27 mouse cellular contexts compared by ENCODE assay signal in genomic region chr1:191369140-191369539, GRCm38 (mm10). TPM values are rescaled to one million over a fixed set of nuclear protein-coding genes. Genes with fewer than 3 reads are reported as not detected.
DNase-seq lines count a peak whose midpoint lies in the region; ATAC-seq lines count a peak whose summit lies in the region.
"Had no signal": no experiment of that assay in that cellular context is flagged by ENCODE, and none has a peak within 500 bp of the region (broad histone marks: within the 10 kb centered on the region; RNA-seq: fewer than 3 reads in every experiment).

No protein-coding gene starts in this region.

- no peak for ATAC-seq in hindbrain, embryonic 11.5 days (ENCODE audit: low FRiP score)
- ATAC-seq: forebrain, embryonic 14.5 days; forebrain, embryonic 16.5 days; Patski had no signal

- H3K36me3 ChIP-seq in hindbrain, embryonic 11.5 days (ENCODE audit: control insufficient read depth, insufficient read depth, low read length), result no peaks in the 10 kb centered on the region
- H3K36me3 ChIP-seq: forebrain, embryonic 12.5 days had no signal

- no peaks in the 10 kb centered on the region for H3K4me1 ChIP-seq in hindbrain, embryonic 11.5 days (replicated peaks; ENCODE audit: control insufficient read depth, insufficient read depth, low read length)
- H3K4me1 ChIP-seq: embryonic facial prominence, embryonic 13.5 days; forebrain, embryonic 10.5 days; forebrain, embryonic 12.5 days had no signal

- H3K9ac ChIP-seq in hindbrain, embryonic 11.5 days (ENCODE audit: low read depth, low read length), result no peak overlapping the region
- H3K9ac ChIP-seq: embryonic facial prominence, embryonic 13.5 days; embryonic facial prominence, embryonic 15.5 days; forebrain, embryonic 12.5 days had no signal

- no peak overlapping the region for H3K4me3 ChIP-seq in hindbrain, embryonic 11.5 days (ENCODE audit: low read depth, low read length)
- H3K4me3 ChIP-seq: embryonic facial prominence, embryonic 13.5 days; embryonic facial prominence, embryonic 15.5 days; erythroblast, embryonic 14.5 days; forebrain, embryonic 10.5 days; forebrain, embryonic 12.5 days had no signal

- no peaks in the 10 kb centered on the region for H3K27me3 ChIP-seq in hindbrain, embryonic 11.5 days (ENCODE audit: control insufficient read depth, insufficient read depth, low read length)
- H3K27me3 ChIP-seq: CH12.LX; embryonic facial prominence, embryonic 13.5 days; embryonic facial prominence, embryonic 15.5 days; forebrain, embryonic 12.5 days; Patski had no signal

- peak; percentile 31 for DNase-seq in heart, adult 11 months
- no peak for DNase-seq in heart, adult 18-20 months
- peak; percentile 42 for DNase-seq in CD4-positive helper T cell, adult 2 months (ENCODE audit: low read depth, low spot score)
- DNase-seq in T-cell, adult 2 months (ENCODE audit: low spot score), result peak; percentile 26
- peak; percentile 52 for DNase-seq in induced T-regulatory cell, adult 2 months (ENCODE audit: low read depth)
- no peak for DNase-seq in embryo, embryonic 11 days
- no peak for DNase-seq in left cerebral cortex, postnatal 25 days (ENCODE audit: low spot score in 2 of 2)
- DNase-seq in hindbrain, embryonic 11.5 days (ENCODE audit: low spot score), result no peak
- DNase-seq: adrenal gland, adult 8-10 months; adrenal gland, postnatal 14 days; adrenal gland, postnatal 36 days; B cell, adult 2 months; cerebellum, adult 11-12 months; cerebellum, adult 2 months; cerebellum, adult 9-10 months; cerebellum, postnatal 10 days; cerebellum, postnatal 25 days had no signal

- intact Hi-C loops in left cerebral cortex, postnatal 25 days (cut with DNase I), result loop anchor here (10.0 kb wide), 1 partner anchor 196 kb away; no protein-coding TSS in a partner anchor

- no peak overlapping the region for H3K4me2 ChIP-seq in hindbrain, embryonic 11.5 days (replicated peaks; ENCODE audit: low read depth, low read length)
- H3K4me2 ChIP-seq: embryonic facial prominence, embryonic 13.5 days; embryonic facial prominence, embryonic 15.5 days; forebrain, embryonic 12.5 days had no signal

- no peaks in the 10 kb centered on the region for H3K9me3 ChIP-seq in hindbrain, embryonic 11.5 days (ENCODE audit: control insufficient read depth, low read length)
- H3K9me3 ChIP-seq: embryonic facial prominence, embryonic 13.5 days; embryonic facial prominence, embryonic 15.5 days; forebrain, embryonic 10.5 days; forebrain, embryonic 12.5 days; G1E had no signal

- H3K27ac ChIP-seq in hindbrain, embryonic 11.5 days (ENCODE audit: low read depth, low read length), result no peak overlapping the region
- H3K27ac ChIP-seq: embryonic facial prominence, embryonic 13.5 days; embryonic facial prominence, embryonic 15.5 days; forebrain, embryonic 10.5 days; forebrain, embryonic 12.5 days had no signal

RNA-seq across cellular contexts. Expression of gene Ppp2r5a, which starts 33.9 kb away (rescaled TPM):
- total RNA-seq in heart, adult 18-20 months (2021), result 100 to 1,000 TPM; 100 to 110 TPM
- 10 to 100 TPM; 89.1 to 94.5 TPM for total RNA-seq in left cerebral cortex, postnatal 25 days (2021)
- polyA plus RNA-seq in hindbrain, embryonic 11.5 days (2014; fragmentation: Nextera tagmentation; extraction: Ambion mirVana), result 13.1 and 16.6 TPM in 2 replicates

RNA-seq across cellular contexts. Expression of gene Tmem206, which starts 43.4 kb away (rescaled TPM):
- total RNA-seq in heart, adult 18-20 months (2021), result 1 to 10 TPM; 3.1 to 4.0 TPM
- 1 to 10 TPM; 9.0 to 9.1 TPM for total RNA-seq in left cerebral cortex, postnatal 25 days (2021)
- 35.4 and 39.7 TPM in 2 replicates for polyA plus RNA-seq in hindbrain, embryonic 11.5 days (2014; fragmentation: Nextera tagmentation; extraction: Ambion mirVana)

RNA-seq across cellular contexts. Expression of gene Nenf, which starts 51.1 kb away (rescaled TPM):
- 100 to 1,000 TPM; 101 to 108 TPM for total RNA-seq in heart, adult 18-20 months (2021)
- total RNA-seq in left cerebral cortex, postnatal 25 days (2021), result 10 to 100 TPM; 70.5 to 72.8 TPM
- 85.1 and 85.4 TPM in 2 replicates for polyA plus RNA-seq in hindbrain, embryonic 11.5 days (2014; fragmentation: Nextera tagmentation; extraction: Ambion mirVana)

Comparison
In these comparisons a context has a peak if more than half of its experiments do, and no peak if none do; other contexts are left out.
1. DNase-seq: peak in heart, adult 11 months (single experiment), CD4-positive helper T cell, adult 2 months (single experiment), T-cell, adult 2 months (single experiment) and induced T-regulatory cell, adult 2 months (single experiment); none in heart, adult 18-20 months (0 of 2), embryo, embryonic 11 days (single experiment), left cerebral cortex, postnatal 25 days (0 of 2) and hindbrain, embryonic 11.5 days (single experiment).